Mouse (Mus musculus) testis, adult 2 months (tissue): ENCODE results near the gene Ptgr2.

Experiments
- CTCF ChIP-seq: fragments of 200-500 bp; IDR thresholded peaks from 2 replicates; pipeline ENCODE4 v1.5.1; 2012; ENCODE audit warnings: low read depth, mild to moderate bottlenecking, inconsistent platforms, low read length, moderate library complexity; ENCODE audit not compliant: control insufficient read depth, insufficient read depth, insufficient replicate concordance
- POLR2A ChIP-seq: fragments of 200-500 bp; IDR thresholded peaks from 2 replicates; pipeline ENCODE4 v1.6.1; 2012; ENCODE audit warnings: low read depth, mild to moderate bottlenecking, inconsistent platforms, low read length, moderate library complexity; ENCODE audit not compliant: control insufficient read depth

DNA sequence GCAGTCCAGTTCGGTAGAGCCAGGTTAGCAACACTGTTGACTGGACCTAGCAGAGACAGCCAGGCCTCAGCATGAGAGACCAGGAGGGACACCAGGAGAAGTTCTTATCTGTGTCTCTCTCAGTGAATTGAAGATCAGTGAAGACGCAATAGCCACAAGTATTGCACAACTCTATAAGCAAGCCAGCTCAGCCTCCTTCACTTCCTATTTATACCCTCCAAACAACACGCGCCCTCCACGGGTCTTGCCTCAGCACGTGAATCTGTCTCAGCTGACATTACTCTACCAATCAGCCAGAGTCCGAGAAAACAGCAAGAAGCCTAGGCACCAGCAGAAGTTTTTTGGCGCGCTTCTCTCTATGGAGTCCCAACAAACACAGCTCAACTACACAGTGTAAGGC is 9.7 kb upstream of the Ptgr2 start:
- TF ChIP-seq CTCF (no peak), POLR2A (no peak)
